Mouse (Mus musculus) olfactory bulb, adult 2 months (tissue): ENCODE data around the gene Abat.

Experiments
- CTCF ChIP-seq: fragments of 200-500 bp; IDR thresholded peaks from 2 replicates; pipeline ENCODE4 v1.5.1; 2012; ENCODE audit warnings: low read depth, mild to moderate bottlenecking, low read length, moderate library complexity; ENCODE audit not compliant: insufficient read depth
- POLR2A ChIP-seq: fragments of 200-500 bp; IDR thresholded peaks from 2 replicates; pipeline ENCODE4 v1.6.1; 2012; ENCODE audit warnings: mild to moderate bottlenecking, low read depth, low read length, moderate library complexity; ENCODE audit not compliant: insufficient read depth

DNA sequence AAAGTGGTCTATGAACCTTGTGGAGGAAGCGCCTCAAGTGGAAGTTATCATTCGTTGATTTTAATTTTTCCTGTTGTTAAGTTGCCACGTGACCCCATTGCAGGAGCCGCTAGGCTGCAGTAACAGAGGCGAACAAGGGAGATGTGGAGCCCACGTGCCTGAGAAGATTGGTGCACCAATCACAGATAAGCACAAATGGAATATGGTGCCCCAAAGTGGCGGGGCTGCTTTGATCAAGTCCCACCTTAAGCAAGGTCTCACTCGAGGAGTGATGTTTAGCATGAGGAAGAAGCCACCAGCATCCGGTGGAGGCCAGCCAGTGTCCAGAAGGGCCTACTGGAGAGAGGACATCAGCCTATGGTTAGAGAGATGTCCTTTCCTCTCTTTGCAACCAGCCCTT, 19.2 kb downstream of the Abat start:
- no peak for TF ChIP-seq CTCF
- TF ChIP-seq POLR2A, result no peak
